Mouse (Mus musculus) liver, embryonic 14 days (tissue): ENCODE data around the gene Defb23. TPM values are rescaled to one million over a fixed set of nuclear protein-coding genes. Genes with fewer than 3 reads are reported as not detected.

ENCODE experiments used
- polyA plus RNA-seq: library from polyadenylated mRNA; depleted of rRNA; stranded (reverse); fragments of >200 nt; gene quantifications from 2 replicates; pipeline ENCODE4 v1.2.3, GENCODE M21; 2012; rRNA removed

Gene Defb23
- polyA plus RNA-seq: not detected in 2 replicates

GRCm38 (mm10) chr2:152464570-152465150 is at the start of gene Defb23:
Defb23 (minus strand) TSS chr2:152464620.

GRCm38 (mm10) chr2:152511592-152511991 is 47.2 kb upstream of the Defb23 start, which contains the start of gene Defb26:
Defb26 (minus strand) TSS chr2:152511692.

GRCm38 (mm10) chr2:152490038-152490437 is 25.6 kb upstream of the Defb23 start, which contains the start of gene Defb22:
Defb22 (minus strand) TSS chr2:152490138.

DNA sequence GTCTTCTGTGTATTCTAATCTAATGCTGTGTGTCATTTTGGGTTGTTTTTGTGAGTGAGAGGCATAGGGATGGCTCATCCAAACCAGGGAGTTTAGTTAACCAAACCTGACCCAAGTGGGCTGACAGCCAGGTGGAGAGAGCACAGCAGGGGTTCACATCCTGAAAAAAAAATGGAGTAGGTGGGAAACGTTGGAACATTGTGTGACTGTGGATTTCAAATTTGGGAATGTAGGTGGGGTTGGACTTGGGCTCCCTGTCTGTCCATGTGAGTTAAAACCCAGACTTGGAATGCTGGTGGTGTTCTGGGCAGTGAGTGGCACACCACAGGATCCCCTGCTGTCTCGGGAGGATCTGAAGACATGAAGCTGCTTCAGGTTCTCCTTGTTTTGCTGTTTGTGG is 12.3 kb upstream of the Defb23 start, which contains the start of gene Defb20:
Defb20 (plus strand) TSS at position 301 of the 400 bp plus-strand sequence.

DNA sequence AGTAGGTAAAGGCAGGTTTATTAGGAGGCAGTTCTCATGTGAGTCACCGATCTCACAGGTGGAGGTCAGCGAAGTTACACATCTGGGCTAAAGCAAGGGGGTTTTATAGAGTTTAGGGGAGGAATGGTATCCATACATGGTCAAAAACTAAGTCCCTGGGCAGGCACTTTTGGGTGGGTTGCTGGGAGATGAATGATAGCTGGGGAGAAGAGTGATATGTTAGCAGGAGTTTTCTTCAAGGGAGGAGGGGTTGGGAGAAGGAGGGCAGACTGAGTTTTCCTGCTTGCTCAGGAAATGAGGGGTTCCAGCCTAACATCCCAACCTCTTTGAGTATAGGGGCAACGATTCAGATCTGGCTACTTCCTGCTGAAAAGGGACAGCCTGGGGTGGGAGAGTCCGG is 49.1 kb downstream of the Defb23 start, which contains the start of gene 6820408C15Rik:
6820408C15Rik (plus strand) TSS at position 301 of the 400 bp plus-strand sequence.

GRCm38 (mm10) chr2:152414591-152415165 is 49.7 kb downstream of the Defb23 start, which contains the start of gene Zcchc3:
Zcchc3 (minus strand) TSS chr2:152415027.

Other genes starting within 250 kb of the Defb23 start
- 22.7 and 27.5 TPM in 2 replicates for gene Csnk2a1, start 237.8 kb downstream of the Defb23 start, polyA plus RNA-seq
- gene Tbc1d20, start 170.8 kb downstream of the Defb23 start, polyA plus RNA-seq: 9.2 and 9.9 TPM in 2 replicates
- 42.7 and 45.8 TPM in 2 replicates for gene Rbck1, start 132.0 kb downstream of the Defb23 start, polyA plus RNA-seq
- gene Trib3, start 120.6 kb downstream of the Defb23 start, polyA plus RNA-seq: 0.77 and 1.8 TPM in 2 replicates
- gene Nrsn2, start 88.0 kb downstream of the Defb23 start, polyA plus RNA-seq: not detected in 2 replicates
- gene Sox12, start 66.6 kb downstream of the Defb23 start, polyA plus RNA-seq: 4.1 and 4.3 TPM in 2 replicates
- 8.2 and 10.2 TPM in 2 replicates for gene Zcchc3, start 49.6 kb downstream of the Defb23 start, polyA plus RNA-seq
- 0.20 and 0.24 TPM in 2 replicates for gene 6820408C15Rik, start 49.0 kb downstream of the Defb23 start, polyA plus RNA-seq
- not detected in 2 replicates for gene Defb20, start 12.4 kb upstream of the Defb23 start, polyA plus RNA-seq
- gene Defb22, start 25.5 kb upstream of the Defb23 start, polyA plus RNA-seq: not detected in 2 replicates
- not detected in 2 replicates for gene Defb26, start 47.1 kb upstream of the Defb23 start, polyA plus RNA-seq
- not detected in 2 replicates for gene Defb28, start 53.6 kb upstream of the Defb23 start, polyA plus RNA-seq
- gene Defb29, start 75.5 kb upstream of the Defb23 start, polyA plus RNA-seq: not detected in 2 replicates
- not detected in 2 replicates for gene Gm17416, start 104.7 kb upstream of the Defb23 start, polyA plus RNA-seq
- not detected in 2 replicates for gene Defb21, start 108.1 kb upstream of the Defb23 start, polyA plus RNA-seq
- gene Defb19, start 115.7 kb upstream of the Defb23 start, polyA plus RNA-seq: not detected in 2 replicates
- gene Defb45, start 134.8 kb upstream of the Defb23 start, polyA plus RNA-seq: not detected in 2 replicates
- not detected in 2 replicates for gene Defb36, start 139.7 kb upstream of the Defb23 start, polyA plus RNA-seq
- 0.24 TPM in 1 of 2 replicates, not detected in the other for gene Defb25, start 158.4 kb upstream of the Defb23 start, polyA plus RNA-seq
- gene Rem1, start 162.3 kb upstream of the Defb23 start, polyA plus RNA-seq: 0.46 and 0.52 TPM in 2 replicates
- gene H13, start 204.8 kb upstream of the Defb23 start, polyA plus RNA-seq: 26.2 and 27.6 TPM in 2 replicates
- 10.0 and 11.0 TPM in 2 replicates for gene Mcts2, start 222.4 kb upstream of the Defb23 start, polyA plus RNA-seq